Mouse (Mus musculus) lung, embryonic 16.5 days (tissue): Measurements from ENCODE around the gene Emilin1. TPM values are rescaled to one million over a fixed set of nuclear protein-coding genes. Genes with fewer than 3 reads are reported as not detected.
"Not testable (repeated sequence)": the region's sequence is repeated elsewhere in the genome, so short reads cannot be mapped to it uniquely, and the experiment has no call there.

Experiments
- ATAC-seq: fragments of 200-750 bp; cut with Nextera tagmentation; 2 replicates; pipeline ENCODE4 v1.8.0; 2017; ENCODE audit warnings: low read depth, mild to moderate bottlenecking, moderate library complexity
- H3K27ac ChIP-seq: fragments of 300-500 bp; sonication (generic); 2 replicates; pipeline ENCODE4 v1.5.1; 2014; ENCODE audit warnings: mild to moderate bottlenecking, control low read depth, low read length
- H3K27me3 ChIP-seq: fragments of 300-500 bp; sonication (generic); 2 replicates; pipeline ENCODE4 v1.6.1; 2014; ENCODE audit warnings: low read depth, low read length, mixed read lengths; ENCODE audit not compliant: control insufficient read depth, insufficient read depth
- H3K36me3 ChIP-seq: fragments of 300-500 bp; sonication (generic); 2 replicates; pipeline ENCODE4 v1.6.1; 2014; ENCODE audit warnings: low read length; ENCODE audit not compliant: control insufficient read depth, insufficient read depth
- H3K4me1 ChIP-seq: fragments of 300-500 bp; sonication (generic); replicated peaks from 2 replicates; pipeline ENCODE4 v1.6.1; 2014; ENCODE audit warnings: low read length, mixed read lengths; ENCODE audit not compliant: control insufficient read depth, insufficient read depth
- H3K4me2 ChIP-seq: fragments of 300-500 bp; sonication (generic); 2 replicates; pipeline ENCODE4 v1.6.1; 2014; ENCODE audit warnings: low read depth, low read length, control low read depth
- H3K4me3 ChIP-seq: fragments of 300-500 bp; sonication (generic); 2 replicates; pipeline ENCODE4 v1.5.1; 2014; ENCODE audit warnings: mild to moderate bottlenecking, low read length, control low read depth
- H3K9ac ChIP-seq: fragments of 300-500 bp; sonication (generic); 2 replicates; pipeline ENCODE4 v1.6.1; 2014; ENCODE audit warnings: low read length, control low read depth
- H3K9me3 ChIP-seq: fragments of 300-500 bp; sonication (generic); 2 replicates; pipeline ENCODE4 v1.6.1; 2016; ENCODE audit warnings: low read length; ENCODE audit not compliant: control insufficient read depth
- WGBS: fragments of 180-500 bp; shearing (Covaris S2); extraction: QIAGEN DNeasy Blood & Tissue Kit; methylation state at CpG from one replicate; pipeline ENCODE4 v1.1.7; 2014; 5-methylcytosine and 5-hydroxymethylcytosine counted together
- polyA plus RNA-seq: library from polyadenylated mRNA; unstranded; fragments of >200 nt; fragmentation: Nextera tagmentation; extraction: Ambion mirVana; gene quantifications from 2 replicates; pipeline ENCODE4 v1.2.1, GENCODE M21; 2015

The Emilin1 gene
- polyA plus RNA-seq, 1 experiment from 2014 or later: 212 TPM

- H3K4me1 ChIP-seq: peaks cover 7% of the 10 kb centered on the region
- ATAC-seq: no peak
- H3K36me3 ChIP-seq: peaks cover 56% of the 10 kb centered on the region
- WGBS: 79% methylated on average over 7 of the region's 7 CpGs
- no peaks in the 10 kb centered on the region for H3K9me3 ChIP-seq
- no peak overlapping the region for H3K4me3 ChIP-seq
- no peak overlapping the region for H3K27ac ChIP-seq
- H3K27me3 ChIP-seq: no peaks in the 10 kb centered on the region
- no peak overlapping the region for H3K9ac ChIP-seq
- no peak overlapping the region for H3K4me2 ChIP-seq
Measured at GRCm38 (mm10) chr5:30874365-30874764, 38.8 kb upstream of the Emilin1 start.

- Histone ChIP-seq H3K36me3 (peaks cover 39% of the 10 kb centered on the region), H3K9me3 (no peaks in the 10 kb centered on the region), H3K4me3 (no peak overlapping the region), H3K9ac (no peak overlapping the region), H3K27ac (no peak overlapping the region), H3K4me2 (no peak overlapping the region), H3K27me3 (no peaks in the 10 kb centered on the region), H3K4me1 (no peaks in the 10 kb centered on the region)
- WGBS: 28% methylated on average over 6 of the region's 6 CpGs
- ATAC-seq: 0 out of 2 replicates have a peak, but pooled peaks have one; percentile 8
Measured at GRCm38 (mm10) chr5:30878616-30879015, 34.6 kb upstream of the Emilin1 start.

GRCm38 (mm10) chr5:30879347-30879943 is 33.8 kb upstream of the Emilin1 start:
- ATAC-seq: 0 out of 2 replicates have a peak, but pooled peaks have one; percentile 23

GRCm38 (mm10) chr5:30881839-30882238 is 31.4 kb upstream of the Emilin1 start:
- not testable (repeated sequence) for H3K4me1 ChIP-seq, H3K27me3 ChIP-seq, ATAC-seq, H3K36me3 ChIP-seq, H3K4me3 ChIP-seq, H3K9ac ChIP-seq, H3K9me3 ChIP-seq, H3K4me2 ChIP-seq, H3K27ac ChIP-seq
- WGBS: 79% methylated on average over 4 of the region's 4 CpGs

More at GRCm38 (mm10) chr5:30879347-30879943, 33.8 kb upstream of the Emilin1 start:
- no peak overlapping the region for H3K4me3 ChIP-seq
- H3K4me2 ChIP-seq: no peak overlapping the region
- no peaks in the 10 kb centered on the region for H3K9me3 ChIP-seq
- H3K4me1 ChIP-seq: no peaks in the 10 kb centered on the region
- H3K27me3 ChIP-seq: no peaks in the 10 kb centered on the region
- no peak overlapping the region for H3K9ac ChIP-seq
- peaks cover 31% of the 10 kb centered on the region for H3K36me3 ChIP-seq
- 56% methylated on average over 5 of the region's 5 CpGs for WGBS
- H3K27ac ChIP-seq: no peak overlapping the region

GRCm38 (mm10) chr5:30886209-30886608 is 27.0 kb upstream of the Emilin1 start:
- Histone ChIP-seq H3K27ac (no peak overlapping the region), H3K4me1 (peaks cover 13% of the 10 kb centered on the region), H3K9me3 (no peaks in the 10 kb centered on the region), H3K36me3 (no peaks in the 10 kb centered on the region), H3K4me2 (peak overlapping the region; percentile 87), H3K4me3 (peak overlapping the region; percentile 67; the same call in 1 of the 2 replicates), H3K27me3 (no peaks in the 10 kb centered on the region), H3K9ac (peak overlapping the region; percentile 83; the same call in 1 of the 2 replicates)
- WGBS: 29% methylated on average over 4 of the region's 4 CpGs
- ATAC-seq: no peak

- no peaks in the 10 kb centered on the region for H3K27me3 ChIP-seq
- H3K4me1 ChIP-seq: peaks cover 13% of the 10 kb centered on the region
- 18% methylated on average over 5 of the region's 5 CpGs for WGBS
- H3K4me2 ChIP-seq: peak overlapping the region; percentile 87
- H3K36me3 ChIP-seq: no peaks in the 10 kb centered on the region
- H3K27ac ChIP-seq: peak overlapping the region; percentile 99
- H3K9me3 ChIP-seq: no peaks in the 10 kb centered on the region
- no peak for ATAC-seq
- peak overlapping the region; percentile 67 for H3K4me3 ChIP-seq
- H3K9ac ChIP-seq: peak overlapping the region; percentile 83
Measured at GRCm38 (mm10) chr5:30886731-30887130, 26.5 kb upstream of the Emilin1 start.

- Histone ChIP-seq H3K9me3 (no peaks in the 10 kb centered on the region), H3K4me2 (peak overlapping the region; percentile 87), H3K27me3 (no peaks in the 10 kb centered on the region), H3K4me3 (peak overlapping the region; percentile 67), H3K4me1 (peaks cover 13% of the 10 kb centered on the region), H3K27ac (peak overlapping the region; percentile 99), H3K9ac (peak overlapping the region; percentile 83), H3K36me3 (no peaks in the 10 kb centered on the region; the same call in 1 of the 2 replicates)
- WGBS: under 1% methylated on average over 19 of the region's 19 CpGs
- ATAC-seq: peak; percentile 50
Measured at GRCm38 (mm10) chr5:30887331-30887761, 25.9 kb upstream of the Emilin1 start.

- Histone ChIP-seq H3K27ac (peak overlapping the region; percentile 99), H3K9me3 (no peaks in the 10 kb centered on the region), H3K27me3 (no peaks in the 10 kb centered on the region), H3K9ac (peak overlapping the region; percentile 83), H3K4me2 (peak overlapping the region; percentile 87), H3K4me1 (peaks cover 13% of the 10 kb centered on the region), H3K4me3 (peak overlapping the region; percentile 67), H3K36me3 (peaks cover 6% of the 10 kb centered on the region)
- ATAC-seq: peak; percentile 88
- WGBS: under 1% methylated on average over 28 of the region's 28 CpGs
Measured at GRCm38 (mm10) chr5:30887858-30888336, 25.3 kb upstream of the Emilin1 start.

- under 1% methylated on average over 42 of the region's 42 CpGs for WGBS
- Histone ChIP-seq H3K4me1 (peaks cover 13% of the 10 kb centered on the region), H3K9ac (peak within 1 kb of the TSS; percentile 83), H3K4me3 (peak within 1 kb of the TSS; percentile 67), H3K9me3 (no peaks in the 10 kb centered on the region), H3K4me2 (peak within 1 kb of the TSS; percentile 87), H3K27me3 (no peaks in the 10 kb centered on the region), H3K36me3 (peaks cover 9% of the 10 kb centered on the region), H3K27ac (peak within 1 kb of the TSS; percentile 99)
- ATAC-seq: peak; percentile 88
Measured at GRCm38 (mm10) chr5:30888337-30889087, 24.7 kb upstream of the Emilin1 start, which contains the start of gene Agbl5. TSS of gene Agbl5 (plus strand) at chr5:30888694.
